Mouse (Mus musculus) intestine, postnatal 0 days (tissue): ENCODE measurements around the gene H1fx. TPM values are rescaled to one million over a fixed set of nuclear protein-coding genes. Genes with fewer than 3 reads are reported as not detected.

Experiments
- ATAC-seq: fragments of 200-750 bp; cut with Nextera tagmentation; 2 replicates; pipeline ENCODE4 v1.8.0; 2017; ENCODE audit warnings: mild to moderate bottlenecking, moderate TSS enrichment, moderate library complexity
- H3K27ac ChIP-seq: fragments of 300-500 bp; sonication (generic); 2 replicates; pipeline ENCODE4 v1.5.1; 2014; ENCODE audit warnings: mild to moderate bottlenecking, low read depth, low read length, moderate library complexity
- H3K27me3 ChIP-seq: fragments of 300-500 bp; sonication (generic); replicated peaks from 2 replicates; pipeline ENCODE4 v1.6.1; 2014; ENCODE audit warnings: low read length, mixed read lengths; ENCODE audit not compliant: control insufficient read depth, insufficient read depth
- H3K36me3 ChIP-seq: fragments of 300-500 bp; sonication (generic); 2 replicates; pipeline ENCODE4 v1.6.1; 2014; ENCODE audit warnings: mild to moderate bottlenecking, moderate library complexity; ENCODE audit not compliant: control insufficient read depth, insufficient read depth
- H3K4me1 ChIP-seq: fragments of 300-500 bp; sonication (generic); replicated peaks from 2 replicates; pipeline ENCODE4 v1.6.1; 2014; ENCODE audit warnings: antibody characterized with exemption, low read length, mixed read lengths; ENCODE audit not compliant: control insufficient read depth, insufficient read depth
- H3K4me2 ChIP-seq: fragments of 300-500 bp; sonication (generic); replicated peaks from 2 replicates; pipeline ENCODE4 v1.6.1; 2014; ENCODE audit warnings: low read depth, mild to moderate bottlenecking, moderate library complexity
- H3K4me3 ChIP-seq: fragments of 300-500 bp; sonication (generic); 2 replicates; pipeline ENCODE4 v1.5.1; 2014; ENCODE audit warnings: low read depth, low read length
- H3K9ac ChIP-seq: fragments of 300-500 bp; sonication (generic); 2 replicates; pipeline ENCODE4 v1.6.1; 2014; ENCODE audit warnings: mild to moderate bottlenecking, low read depth, low read length
- H3K9me3 ChIP-seq: fragments of 300-500 bp; sonication (generic); 2 replicates; pipeline ENCODE4 v1.6.1; 2016; ENCODE audit warnings: mixed run types; ENCODE audit not compliant: control insufficient read depth
- CTCF ChIP-seq: sonication (generic); IDR thresholded peaks from 2 replicates; pipeline ENCODE4 v1.5.1; 2016; ENCODE audit warnings: low read depth, mild to moderate bottlenecking, control low read depth, antibody characterized with exemption, moderate library complexity
- WGBS: fragments of 180-500 bp; shearing (Covaris S2); extraction: QIAGEN DNeasy Blood & Tissue Kit; methylation state at CpG from one replicate; pipeline ENCODE4 v1.1.7; 2014; 5-methylcytosine and 5-hydroxymethylcytosine counted together
- polyA plus RNA-seq: library from polyadenylated mRNA; unstranded; fragments of >200 nt; fragmentation: Nextera tagmentation; extraction: Ambion mirVana; gene quantifications from 2 replicates; pipeline ENCODE4 v1.2.1, GENCODE M21; 2015

The H1fx gene
- polyA plus RNA-seq, 1 experiment from 2014 or later: 17.5 TPM

GRCm38 (mm10) chr6:87991886-87992285 lies 10.4 kb upstream of the H1fx start:
- Histone ChIP-seq H3K4me1 (peaks cover 20% of the 10 kb centered on the region), H3K4me3 (no peak overlapping the region), H3K9me3 (no peaks in the 10 kb centered on the region), H3K9ac (no peak overlapping the region), H3K36me3 (no peaks in the 10 kb centered on the region), H3K27me3 (no peaks in the 10 kb centered on the region), H3K27ac (no peak overlapping the region), H3K4me2 (no peak overlapping the region)
- 93% methylated on average over 1 of the region's 1 CpGs for WGBS
- no peak for TF ChIP-seq CTCF
- ATAC-seq: no peak

DNA sequence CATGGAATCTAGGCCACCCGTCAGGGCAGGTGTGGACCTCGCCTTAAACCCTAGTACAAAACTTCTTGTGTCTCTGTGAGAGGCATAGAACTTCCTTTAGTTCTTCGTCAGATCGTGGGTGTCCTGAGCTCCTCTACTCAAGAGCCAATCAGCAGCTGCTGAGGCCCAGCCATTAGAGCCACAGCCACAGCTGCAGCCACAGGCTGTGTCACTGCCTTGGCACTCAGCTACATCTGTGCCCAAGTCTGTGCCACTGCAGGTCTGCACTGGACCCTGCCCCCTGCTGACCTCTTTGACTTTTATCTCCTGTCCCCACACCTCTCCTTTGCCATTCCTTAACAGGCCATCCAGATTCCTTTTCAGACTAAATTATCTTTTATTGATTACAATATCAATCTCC lies 9.8 kb upstream of the H1fx start:
- no peak for ATAC-seq
- H3K27me3 ChIP-seq: no peaks in the 10 kb centered on the region
- H3K9me3 ChIP-seq: no peaks in the 10 kb centered on the region
- H3K27ac ChIP-seq: no peak overlapping the region
- H3K9ac ChIP-seq: no peak overlapping the region
- no peak overlapping the region for H3K4me2 ChIP-seq
- no peak for TF ChIP-seq CTCF
- peaks cover 20% of the 10 kb centered on the region for H3K4me1 ChIP-seq
- no peak overlapping the region for H3K4me3 ChIP-seq
- 60% methylated on average over 4 of the region's 4 CpGs for WGBS
- H3K36me3 ChIP-seq: no peaks in the 10 kb centered on the region

DNA sequence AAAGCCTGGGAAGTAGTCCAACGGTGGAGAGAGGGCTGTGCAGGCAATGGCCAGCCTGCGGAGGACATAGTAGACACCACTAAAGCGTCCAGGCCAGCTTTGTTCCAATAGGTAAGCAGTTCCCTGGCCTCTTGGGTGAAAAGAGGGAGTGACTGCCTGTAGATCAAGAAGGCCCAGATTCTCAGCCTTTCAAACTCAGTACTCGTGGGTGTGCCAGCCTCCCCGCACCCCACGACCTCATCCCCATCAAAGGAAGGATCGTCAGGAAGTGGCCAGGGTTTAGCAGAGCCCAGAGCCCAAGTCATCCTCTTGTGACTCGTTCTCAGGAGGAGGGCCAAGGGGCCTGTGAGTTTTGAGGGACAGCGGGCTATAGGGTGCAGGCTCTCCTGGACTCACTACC lies 1.1 kb upstream of the H1fx start:
- Histone ChIP-seq H3K4me3 (no peak overlapping the region), H3K9me3 (no peaks in the 10 kb centered on the region), H3K9ac (0 out of 2 replicates have a peak overlapping the region, but pooled peaks have one; percentile 75), H3K27ac (no peak overlapping the region), H3K36me3 (peaks cover 3% of the 10 kb centered on the region; the same call in 1 of the 2 replicates), H3K4me2 (peak overlapping the region; percentile 93; the same call in 1 of the 2 replicates), H3K4me1 (no peaks in the 10 kb centered on the region), H3K27me3 (peaks cover 23% of the 10 kb centered on the region; the same call in 1 of the 2 replicates)
- no peak for ATAC-seq
- no peak for TF ChIP-seq CTCF
- 64% methylated on average over 9 of the region's 9 CpGs for WGBS

DNA sequence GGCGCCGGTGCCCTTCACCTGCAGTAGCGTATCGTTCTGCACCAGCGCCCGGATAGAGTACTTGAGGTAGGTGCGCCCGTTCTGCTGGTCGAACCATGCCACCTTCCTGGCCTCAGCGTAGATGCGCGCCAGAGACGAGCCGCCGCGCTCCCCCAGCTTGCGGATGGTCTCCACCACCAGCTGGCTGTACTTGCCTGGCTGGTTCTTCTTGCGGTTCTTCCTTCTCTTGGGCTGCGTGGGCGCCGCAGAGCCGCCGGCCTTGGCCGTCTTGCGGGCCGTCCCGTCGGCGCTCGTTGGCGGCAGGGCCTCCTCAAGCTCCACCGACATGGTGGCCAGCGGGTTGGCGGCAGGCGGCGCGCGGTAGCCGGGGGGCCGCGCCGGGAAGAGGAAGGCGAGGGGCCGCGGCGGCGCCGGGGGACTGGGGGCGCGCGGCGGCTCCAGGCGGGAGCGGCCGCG lies 379 bp downstream of the H1fx start:
- ATAC-seq: peak; percentile 26; the same call in 1 of the 2 replicates
- 2% methylated on average over 48 of the region's 56 CpGs for WGBS
- no peaks in the 10 kb centered on the region for H3K9me3 ChIP-seq
- TF ChIP-seq CTCF: no peak
- peak overlapping the region; percentile 93 for H3K4me2 ChIP-seq
- H3K4me3 ChIP-seq: peak overlapping the region; percentile 69
- no peaks in the 10 kb centered on the region for H3K4me1 ChIP-seq
- H3K36me3 ChIP-seq: peaks cover 3% of the 10 kb centered on the region; the same call in 1 of the 2 replicates
- H3K9ac ChIP-seq: peak overlapping the region; percentile 75
- peaks cover 23% of the 10 kb centered on the region; the same call in 1 of the 2 replicates for H3K27me3 ChIP-seq
- peak overlapping the region; percentile 57 for H3K27ac ChIP-seq

- H3K9ac ChIP-seq: peak overlapping the region; percentile 75
- peak; percentile 73 for ATAC-seq
- peak overlapping the region; percentile 69 for H3K4me3 ChIP-seq
- under 1% methylated on average over 65 of the region's 66 CpGs for WGBS
- peak overlapping the region; percentile 93 for H3K4me2 ChIP-seq
- peak; percentile 48 for TF ChIP-seq CTCF
- H3K4me1 ChIP-seq: no peaks in the 10 kb centered on the region
- H3K36me3 ChIP-seq: peaks cover 3% of the 10 kb centered on the region; the same call in 1 of the 2 replicates
- peaks cover 23% of the 10 kb centered on the region; the same call in 1 of the 2 replicates for H3K27me3 ChIP-seq
- no peaks in the 10 kb centered on the region for H3K9me3 ChIP-seq
- H3K27ac ChIP-seq: peak overlapping the region; percentile 57; the same call in 1 of the 2 replicates
These were observed 935 bp downstream of the H1fx start for GRCm38 (mm10) chr6:87980374-87981029.

GRCm38 (mm10) chr6:87979728-87980127 lies 1.7 kb downstream of the H1fx start:
- Histone ChIP-seq H3K9ac (no peak overlapping the region), H3K36me3 (peaks cover 3% of the 10 kb centered on the region; the same call in 1 of the 2 replicates)

More at GRCm38 (mm10) chr6:87979728-87980127, 1.7 kb downstream of the H1fx start:
- Histone ChIP-seq H3K27ac (no peak overlapping the region), H3K4me2 (peak overlapping the region; percentile 93), H3K9me3 (no peaks in the 10 kb centered on the region), H3K4me1 (no peaks in the 10 kb centered on the region), H3K27me3 (peaks cover 23% of the 10 kb centered on the region; the same call in 1 of the 2 replicates), H3K4me3 (no peak overlapping the region)
- ATAC-seq: no peak
- WGBS: 76% methylated on average over 3 of the region's 3 CpGs
- TF ChIP-seq CTCF: no peak
